Mouse (Mus musculus) intestine, embryonic 16.5 days (tissue): ENCODE measurements around the gene Gm49601. TPM values are rescaled to one million over a fixed set of nuclear protein-coding genes. Genes with fewer than 3 reads are reported as not detected.
A peak's percentile ranks its signal among the peaks of the same experiment; 100 is the strongest.

Experiments
- ATAC-seq: fragments of 200-750 bp; cut with Nextera tagmentation; 2 replicates; pipeline ENCODE4 v1.8.0; 2017; ENCODE audit warnings: moderate TSS enrichment, moderate library complexity
- H3K27ac ChIP-seq: fragments of 300-500 bp; sonication (generic); 2 replicates; pipeline ENCODE4 v1.5.1; 2014; ENCODE audit warnings: mild to moderate bottlenecking, low read length
- H3K27me3 ChIP-seq: fragments of 300-500 bp; sonication (generic); replicated peaks from 2 replicates; pipeline ENCODE4 v1.6.1; 2014; ENCODE audit warnings: low read length, control low read depth, mixed read lengths; ENCODE audit not compliant: control insufficient read depth, insufficient read depth
- H3K36me3 ChIP-seq: fragments of 300-500 bp; sonication (generic); 2 replicates; pipeline ENCODE4 v1.6.1; 2014; ENCODE audit warnings: low read length, control low read depth; ENCODE audit not compliant: control insufficient read depth, insufficient read depth
- H3K4me1 ChIP-seq: fragments of 300-500 bp; sonication (generic); 2 replicates; pipeline ENCODE4 v1.6.1; 2014; ENCODE audit warnings: low read length, control low read depth, mixed read lengths; ENCODE audit not compliant: control insufficient read depth, insufficient read depth
- H3K4me2 ChIP-seq: fragments of 300-500 bp; sonication (generic); 2 replicates; pipeline ENCODE4 v1.6.1; 2014; ENCODE audit warnings: low read depth, low read length, control low read depth
- H3K4me3 ChIP-seq: fragments of 300-500 bp; sonication (generic); 2 replicates; pipeline ENCODE4 v1.5.1; 2014; ENCODE audit warnings: mild to moderate bottlenecking, low read length
- H3K9ac ChIP-seq: fragments of 300-500 bp; sonication (generic); 2 replicates; pipeline ENCODE4 v1.6.1; 2014; ENCODE audit warnings: low read depth, low read length
- H3K9me3 ChIP-seq: fragments of 300-500 bp; sonication (generic); 2 replicates; pipeline ENCODE4 v1.6.1; 2016; ENCODE audit warnings: low read length, control low read depth; ENCODE audit not compliant: control insufficient read depth
- WGBS: fragments of 180-500 bp; shearing (Covaris S2); extraction: QIAGEN DNeasy Blood & Tissue Kit; methylation state at CpG from one replicate; pipeline ENCODE4 v1.1.7; 2014; 5-methylcytosine and 5-hydroxymethylcytosine counted together
- polyA plus RNA-seq: library from polyadenylated mRNA; unstranded; fragments of >200 nt; fragmentation: Nextera tagmentation; extraction: Ambion mirVana; gene quantifications from 2 replicates; pipeline ENCODE4 v1.2.1, GENCODE M21; 2015

Gene Gm49601
- polyA plus RNA-seq, 1 experiment from 2014 or later = 4.1 TPM

- H3K27ac ChIP-seq = no peak overlapping the region
- H3K4me2 ChIP-seq = no peak overlapping the region
- peaks cover 6% of the 10 kb centered on the region; the same call in 1 of the 2 replicates for H3K36me3 ChIP-seq
- H3K4me1 ChIP-seq = peaks cover 46% of the 10 kb centered on the region
- peaks cover 53% of the 10 kb centered on the region for H3K27me3 ChIP-seq
- H3K9ac ChIP-seq = no peak overlapping the region
- WGBS = 66% methylated on average over 14 of the region's 14 CpGs
- no peak for ATAC-seq
- H3K9me3 ChIP-seq = no peaks in the 10 kb centered on the region
- no peak overlapping the region for H3K4me3 ChIP-seq
Measured at GRCm38 (mm10) chr16:18625097-18625496, 1.1 kb downstream of the Gm49601 start.

GRCm38 (mm10) chr16:18624641-18625040, 1.6 kb downstream of the Gm49601 start:
- no peak for ATAC-seq
- Histone ChIP-seq H3K9me3 (no peaks in the 10 kb centered on the region), H3K36me3 (peaks cover 6% of the 10 kb centered on the region; the same call in 1 of the 2 replicates), H3K4me3 (no peak overlapping the region), H3K9ac (no peak overlapping the region), H3K27ac (no peak overlapping the region), H3K4me1 (peaks cover 46% of the 10 kb centered on the region), H3K27me3 (peaks cover 58% of the 10 kb centered on the region), H3K4me2 (no peak overlapping the region)
- WGBS = 61% methylated on average over 15 of the region's 15 CpGs

- Histone ChIP-seq H3K36me3 (peaks cover 6% of the 10 kb centered on the region; the same call in 1 of the 2 replicates), H3K27ac (no peak overlapping the region), H3K4me1 (peaks cover 44% of the 10 kb centered on the region), H3K27me3 (peaks cover 65% of the 10 kb centered on the region), H3K9ac (no peak overlapping the region), H3K4me2 (no peak overlapping the region), H3K4me3 (no peak overlapping the region), H3K9me3 (no peaks in the 10 kb centered on the region)
- WGBS = 66% methylated on average over 15 of the region's 15 CpGs
- ATAC-seq = no peak
Measured at GRCm38 (mm10) chr16:18623751-18624540, 2.3 kb downstream of the Gm49601 start.

- peaks cover 35% of the 10 kb centered on the region for H3K4me1 ChIP-seq
Measured at GRCm38 (mm10) chr16:18622916-18623750, 3.1 kb downstream of the Gm49601 start.

GRCm38 (mm10) chr16:18622019-18622418, 4.2 kb downstream of the Gm49601 start, which contains the start of gene Gp1bb:
Gp1bb (minus strand) TSS chr16:18622403.
- H3K27ac ChIP-seq = no peak within 1 kb of the TSS
- WGBS = 43% methylated on average over 17 of the region's 17 CpGs
- peaks cover 30% of the 10 kb centered on the region for H3K4me1 ChIP-seq
- peaks cover 71% of the 10 kb centered on the region for H3K27me3 ChIP-seq
- peak within 1 kb of the TSS; percentile 93 for H3K4me2 ChIP-seq
- ATAC-seq = no peak
- H3K36me3 ChIP-seq = peaks cover 6% of the 10 kb centered on the region; the same call in 1 of the 2 replicates
- H3K4me3 ChIP-seq = peak within 1 kb of the TSS; percentile 56
- peak within 1 kb of the TSS; percentile 10; the same call in 1 of the 2 replicates for H3K9ac ChIP-seq
- no peaks in the 10 kb centered on the region for H3K9me3 ChIP-seq

More at GRCm38 (mm10) chr16:18622916-18623750, 3.1 kb downstream of the Gm49601 start:
- H3K27ac ChIP-seq = no peak overlapping the region
- H3K27me3 ChIP-seq = peaks cover 72% of the 10 kb centered on the region
- ATAC-seq = no peak
- peaks cover 6% of the 10 kb centered on the region; the same call in 1 of the 2 replicates for H3K36me3 ChIP-seq
- H3K9ac ChIP-seq = no peak overlapping the region
- WGBS = 62% methylated on average over 29 of the region's 29 CpGs
- H3K4me3 ChIP-seq = no peak overlapping the region
- H3K9me3 ChIP-seq = no peaks in the 10 kb centered on the region
- H3K4me2 ChIP-seq = no peak overlapping the region

GRCm38 (mm10) chr16:18621362-18622001, 4.7 kb downstream of the Gm49601 start:
- peak overlapping the region; percentile 10; the same call in 1 of the 2 replicates for H3K9ac ChIP-seq
- H3K4me2 ChIP-seq = peak overlapping the region; percentile 93
- peak overlapping the region; percentile 56 for H3K4me3 ChIP-seq
- peaks cover 71% of the 10 kb centered on the region for H3K27me3 ChIP-seq
- H3K4me1 ChIP-seq = peaks cover 26% of the 10 kb centered on the region
- ATAC-seq = no peak
- no peaks in the 10 kb centered on the region for H3K9me3 ChIP-seq
- peaks cover 6% of the 10 kb centered on the region; the same call in 1 of the 2 replicates for H3K36me3 ChIP-seq
- H3K27ac ChIP-seq = no peak overlapping the region
- WGBS = 15% methylated on average over 38 of the region's 38 CpGs

- WGBS = 3% methylated on average over 73 of the region's 74 CpGs
- peak; percentile 10; the same call in 1 of the 2 replicates for ATAC-seq
- peak overlapping the region; percentile 46; the same call in 1 of the 2 replicates for H3K9ac ChIP-seq
Measured at GRCm38 (mm10) chr16:18620601-18621361, 5.4 kb downstream of the Gm49601 start.

GRCm38 (mm10) chr16:18620201-18620600, 6.0 kb downstream of the Gm49601 start:
- H3K4me1 ChIP-seq = peaks cover 19% of the 10 kb centered on the region
- no peak for ATAC-seq
- H3K4me3 ChIP-seq = no peak overlapping the region; the same call in 1 of the 2 replicates
- H3K4me2 ChIP-seq = no peak overlapping the region
- H3K36me3 ChIP-seq = peaks cover 6% of the 10 kb centered on the region; the same call in 1 of the 2 replicates
- peaks cover 67% of the 10 kb centered on the region for H3K27me3 ChIP-seq
- H3K27ac ChIP-seq = no peak overlapping the region
- H3K9ac ChIP-seq = no peak overlapping the region
- H3K9me3 ChIP-seq = no peaks in the 10 kb centered on the region
- WGBS = 53% methylated on average over 6 of the region's 6 CpGs

More at GRCm38 (mm10) chr16:18620601-18621361, 5.4 kb downstream of the Gm49601 start:
- H3K4me2 ChIP-seq = peak overlapping the region; percentile 93
- H3K9me3 ChIP-seq = no peaks in the 10 kb centered on the region
- H3K4me3 ChIP-seq = peak overlapping the region; percentile 56
- no peak overlapping the region for H3K27ac ChIP-seq
- H3K4me1 ChIP-seq = peaks cover 20% of the 10 kb centered on the region
- H3K27me3 ChIP-seq = peaks cover 73% of the 10 kb centered on the region
- H3K36me3 ChIP-seq = peaks cover 6% of the 10 kb centered on the region; the same call in 1 of the 2 replicates
